Mouse (Mus musculus) bone marrow, adult 2 months (tissue): Measurements from ENCODE around the gene Zbtb18. TPM values are rescaled to one million over a fixed set of nuclear protein-coding genes. Genes with fewer than 3 reads are reported as not detected.
A peak's percentile ranks its signal among the peaks of the same experiment; 100 is the strongest.

Experiments
- H3K27ac ChIP-seq: fragments of 200-500 bp; 2 replicates; pipeline ENCODE4 v1.5.1; 2012; ENCODE audit warnings: low read depth, mild to moderate bottlenecking, control low read depth, inconsistent platforms, low read length; ENCODE audit not compliant: control insufficient read depth, poor library complexity, insufficient read depth
- H3K4me1 ChIP-seq: fragments of 200-500 bp; 2 replicates; pipeline ENCODE4 v1.6.1; 2011; ENCODE audit warnings: low read length; ENCODE audit not compliant: control insufficient read depth, insufficient read depth
- H3K4me3 ChIP-seq: fragments of 200-500 bp; replicated peaks from 2 replicates; pipeline ENCODE3; 2011; ENCODE audit warnings: mild to moderate bottlenecking, low read depth, low read length, control low read depth; ENCODE audit not compliant: control insufficient read depth
- CTCF ChIP-seq: fragments of 200-500 bp; IDR thresholded peaks from 2 replicates; pipeline ENCODE4 v1.5.1; 2011; ENCODE audit warnings: low read length, control low read depth; ENCODE audit not compliant: control insufficient read depth, insufficient read depth
- POLR2A ChIP-seq: fragments of 200-500 bp; IDR thresholded peaks from 2 replicates; pipeline ENCODE4 v1.6.1; 2011; ENCODE audit warnings: low read depth, mild to moderate bottlenecking, control low read depth, low read length, borderline replicate concordance; ENCODE audit not compliant: control insufficient read depth
- WGBS: fragments of 180-500 bp; shearing (Covaris S2); methylation state at CpG from one replicate; pipeline ENCODE4 v1.1.7; 2018; 5-methylcytosine and 5-hydroxymethylcytosine counted together
- polyA plus RNA-seq: library from polyadenylated mRNA; stranded (reverse); fragments of >200 nt; gene quantifications from 2 replicates; pipeline ENCODE4 v1.2.4, GENCODE M21; 2011; ENCODE audit warnings: low replicate concordance; ENCODE audit not compliant: missing spikeins, insufficient read depth, insufficient read length

The Zbtb18 gene
- 14.3 and 17.9 TPM in 2 replicates for polyA plus RNA-seq

DNA sequence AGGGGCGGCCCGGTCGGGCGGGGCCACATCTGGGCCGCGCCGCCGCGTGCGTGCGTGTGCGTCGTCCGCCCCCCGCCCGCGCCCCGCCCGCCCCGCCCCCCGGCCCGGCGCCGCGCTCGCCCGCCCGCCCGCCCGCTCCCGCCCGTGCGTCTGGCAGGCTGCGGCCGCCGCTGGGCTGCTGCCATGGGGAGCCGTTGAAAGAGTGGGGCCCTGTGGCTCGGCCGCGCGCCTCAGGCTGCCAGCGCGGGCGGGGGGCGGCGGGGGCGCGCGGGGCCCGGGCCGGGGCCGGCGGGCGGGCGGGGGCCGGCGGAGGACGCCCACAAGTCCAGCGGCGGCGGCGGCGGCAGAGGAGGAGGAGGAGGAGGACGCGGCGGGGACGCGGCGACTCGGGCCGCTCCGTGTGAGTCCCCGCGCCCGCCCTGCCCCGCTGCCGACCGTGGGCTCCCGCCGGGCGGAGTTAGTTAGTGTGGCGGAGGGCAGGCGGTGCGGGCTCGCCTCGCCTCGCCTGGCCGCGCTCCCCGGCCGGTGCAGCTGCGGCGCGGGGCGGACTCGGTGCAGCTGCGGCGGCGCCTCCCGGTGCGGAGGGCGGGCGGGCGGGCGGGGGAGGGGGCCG lies at the start of gene Zbtb18:
Gene Zbtb18 (plus strand): TSS at position 156 of the 613 bp plus-strand sequence.
- TF ChIP-seq POLR2A (no peak), CTCF (no peak)
- WGBS: 7% methylated on average over 56 of the region's 106 CpGs
- peak within 1 kb of the TSS; percentile 98 for H3K27ac ChIP-seq
- H3K4me1 ChIP-seq: peaks cover 3% of the 10 kb centered on the region; the same call in 1 of the 2 replicates
- H3K4me3 ChIP-seq: peak within 1 kb of the TSS; percentile 84

DNA sequence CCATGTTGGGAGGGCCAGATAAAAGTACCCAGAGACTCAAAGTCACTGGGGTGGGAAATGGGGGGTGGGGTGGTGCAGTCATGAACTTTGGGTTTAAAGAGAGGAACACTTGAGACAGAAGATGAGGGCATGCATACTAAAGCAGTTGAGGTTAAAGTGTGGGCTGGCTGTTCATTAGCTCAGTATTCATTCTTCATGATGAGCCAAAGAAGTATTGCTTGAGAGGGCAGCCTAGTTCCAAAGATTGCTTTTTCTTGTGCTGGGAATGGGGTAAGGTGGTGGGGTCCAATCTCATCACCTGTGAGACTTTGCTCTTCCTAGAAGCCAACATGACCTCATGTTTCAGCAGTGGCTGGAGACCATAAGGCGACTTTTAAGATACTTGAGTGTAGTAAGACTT lies 44.7 kb upstream of the Zbtb18 start:
- Histone ChIP-seq H3K4me3 (no peak overlapping the region), H3K27ac (no peak overlapping the region), H3K4me1 (no peaks in the 10 kb centered on the region)
- TF ChIP-seq CTCF (no peak), POLR2A (no peak)
- WGBS: 59% methylated on average over 1 of the region's 1 CpGs

DNA sequence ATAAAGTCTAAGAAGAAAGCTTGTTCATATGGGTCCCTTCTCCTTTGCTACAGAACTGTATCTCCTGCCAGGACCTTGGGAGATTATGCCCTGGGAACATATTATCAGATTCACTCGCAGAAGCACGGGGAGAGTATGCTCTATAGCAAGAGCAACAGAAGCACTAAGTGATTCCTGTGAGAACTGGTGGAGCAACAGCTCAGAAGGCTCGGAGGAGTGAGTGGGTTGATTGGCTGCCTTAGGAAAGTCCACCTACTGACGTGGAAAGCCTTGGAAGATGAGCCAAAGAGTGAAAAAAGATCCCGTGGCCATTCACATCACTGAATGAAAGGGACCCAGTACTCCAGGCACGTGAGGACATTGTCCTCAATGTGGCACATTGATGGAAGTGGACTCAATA lies 37.0 kb upstream of the Zbtb18 start:
- no peak for TF ChIP-seq CTCF
- no peak for TF ChIP-seq POLR2A
- 70% methylated on average over 6 of the region's 6 CpGs for WGBS
- Histone ChIP-seq H3K4me3 (no peak overlapping the region), H3K4me1 (no peaks in the 10 kb centered on the region), H3K27ac (no peak overlapping the region)

DNA sequence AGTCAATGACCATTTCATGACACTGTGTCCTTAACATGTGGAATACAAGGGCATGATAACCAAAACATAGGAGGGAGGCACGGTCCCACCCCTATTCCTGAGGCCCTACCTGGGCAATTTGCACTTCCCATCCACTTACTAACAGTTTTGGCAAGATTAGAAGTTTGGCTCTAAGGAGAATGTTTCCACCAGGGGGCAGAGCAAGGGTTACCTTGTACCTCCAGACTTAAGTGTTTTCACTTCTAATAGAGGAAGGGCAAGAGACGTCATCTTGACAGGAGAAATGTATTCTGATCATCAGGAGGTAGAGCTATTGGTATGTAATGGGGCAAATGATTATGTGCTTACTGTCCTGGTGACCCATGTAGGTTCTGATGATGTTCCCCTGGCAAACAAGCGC lies 33.5 kb upstream of the Zbtb18 start:
- Histone ChIP-seq H3K4me1 (no peaks in the 10 kb centered on the region), H3K4me3 (no peak overlapping the region), H3K27ac (no peak overlapping the region)
- no peak for TF ChIP-seq POLR2A
- 0 out of 2 replicates have a peak, but pooled peaks have one; percentile 19 for TF ChIP-seq CTCF
- 33% methylated on average over 3 of the region's 3 CpGs for WGBS

DNA sequence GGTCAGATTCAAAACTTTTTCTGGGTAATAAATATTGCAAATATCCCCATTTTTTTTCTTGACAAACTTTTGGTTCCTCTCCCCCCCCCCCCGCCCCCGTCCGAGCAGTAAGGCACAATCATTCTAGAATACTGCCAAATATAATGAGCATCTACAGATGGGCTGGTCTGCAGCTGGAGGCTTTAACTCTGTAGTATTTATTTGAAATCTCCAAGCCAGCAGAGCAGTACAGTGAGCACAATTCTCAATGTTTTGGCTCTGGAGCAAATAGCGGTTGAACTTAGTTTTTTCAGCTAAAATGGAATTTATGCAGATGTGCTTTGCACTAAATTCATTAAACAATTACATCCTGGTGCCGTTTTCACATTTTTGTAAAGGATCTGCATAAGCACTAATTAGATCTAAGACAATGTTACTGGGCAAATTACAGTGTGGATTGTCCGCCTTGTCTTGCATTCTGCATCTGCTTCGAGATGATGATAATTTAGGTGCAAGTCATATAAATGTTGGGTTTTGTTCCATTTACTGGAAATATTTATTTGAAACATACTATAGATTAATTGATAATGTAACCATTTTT lies 31.3 kb upstream of the Zbtb18 start:
- 81% methylated on average over 7 of the region's 7 CpGs for WGBS
- no peak overlapping the region for H3K27ac ChIP-seq
- H3K4me3 ChIP-seq: no peak overlapping the region
- TF ChIP-seq POLR2A (no peak), CTCF (no peak)
- H3K4me1 ChIP-seq: no peaks in the 10 kb centered on the region

- no peak for TF ChIP-seq CTCF
- no peak for TF ChIP-seq POLR2A
- no peak overlapping the region for H3K4me3 ChIP-seq
- WGBS: 73% methylated on average over 19 of the region's 19 CpGs
- no peaks in the 10 kb centered on the region for H3K4me1 ChIP-seq
- no peak overlapping the region for H3K27ac ChIP-seq
Measured at GRCm38 (mm10) chr1:177411359-177412358, 30.5 kb upstream of the Zbtb18 start.

DNA sequence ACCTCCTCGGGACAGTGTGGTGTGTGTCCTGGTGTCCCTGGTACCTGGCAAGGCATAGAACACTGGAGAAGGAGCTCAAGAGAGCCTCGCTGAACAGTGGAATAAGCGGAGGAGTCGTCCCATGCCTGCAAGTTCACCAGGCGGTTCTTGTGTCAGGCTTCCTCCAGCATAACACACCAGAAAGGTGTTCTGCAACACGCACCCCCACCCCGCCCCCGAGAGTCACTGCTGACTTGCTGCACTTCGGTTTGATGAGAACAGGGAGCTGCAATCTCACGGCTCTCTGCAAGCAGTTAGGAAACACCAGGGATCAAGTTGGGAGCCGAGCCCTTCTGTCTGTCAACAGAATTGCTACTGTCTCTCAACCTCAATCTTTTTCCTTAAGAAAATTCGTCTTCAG lies 22.8 kb upstream of the Zbtb18 start:
- Histone ChIP-seq H3K4me3 (no peak overlapping the region), H3K27ac (no peak overlapping the region), H3K4me1 (no peaks in the 10 kb centered on the region)
- WGBS: 79% methylated on average over 12 of the region's 12 CpGs
- TF ChIP-seq POLR2A: no peak
- TF ChIP-seq CTCF: no peak

DNA sequence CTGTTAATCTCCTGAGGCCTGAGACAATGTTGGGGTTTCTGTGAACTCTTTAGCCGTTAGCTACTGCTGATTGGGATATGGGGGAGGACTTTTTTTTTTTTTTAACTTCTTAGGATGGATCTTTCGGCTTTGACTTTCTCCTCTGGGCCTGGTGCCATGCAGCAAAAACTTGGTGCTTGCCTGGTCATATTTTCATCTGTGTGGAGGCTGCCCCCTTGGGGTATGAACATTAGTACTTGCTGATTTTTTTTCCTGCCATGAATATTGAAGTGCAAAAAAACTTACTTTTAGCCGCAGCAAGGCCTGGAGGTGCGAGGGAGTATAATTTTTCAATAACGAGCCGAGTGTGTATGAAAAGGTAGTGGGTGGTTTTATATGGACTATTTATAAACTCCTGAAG lies 22.0 kb upstream of the Zbtb18 start:
- TF ChIP-seq POLR2A: no peak
- no peak for TF ChIP-seq CTCF
- 82% methylated on average over 6 of the region's 6 CpGs for WGBS

More for the DNA sequence above, 22.0 kb upstream of the Zbtb18 start:
- H3K27ac ChIP-seq: no peak overlapping the region
- no peaks in the 10 kb centered on the region for H3K4me1 ChIP-seq
- H3K4me3 ChIP-seq: no peak overlapping the region
